In genomic region chr11:37882717-37883116, GRCm38 (mm10) we compare ENCODE assay signal across 28 mouse cellular contexts.
DNase-seq lines count a peak whose midpoint lies in the region; ATAC-seq lines count a peak whose summit lies in the region.
"Had no signal": no experiment of that assay in that cellular context is flagged by ENCODE, and none has a peak within 500 bp of the region (broad histone marks: within the 10 kb centered on the region; RNA-seq: fewer than 3 reads in every experiment).

No protein-coding gene starts in this region.

- no peaks in the 10 kb centered on the region for H3K9me3 ChIP-seq in kidney, embryonic 16.5 days (ENCODE audit: low read length)
- no peaks in the 10 kb centered on the region for H3K9me3 ChIP-seq in midbrain, embryonic 14.5 days (ENCODE audit: control insufficient read depth, low read length)
- H3K9me3 ChIP-seq: embryonic facial prominence, embryonic 10.5 days; embryonic facial prominence, embryonic 13.5 days; forebrain, embryonic 12.5 days; forebrain, embryonic 15.5 days; heart, embryonic 10.5 days; heart, embryonic 13.5 days had no signal

- H3K4me1 ChIP-seq in kidney, embryonic 16.5 days (ENCODE audit: insufficient read depth, low read length), result no peaks in the 10 kb centered on the region
- no peaks in the 10 kb centered on the region for H3K4me1 ChIP-seq in midbrain, embryonic 14.5 days (ENCODE audit: control insufficient read depth, insufficient read depth, low read length)
- H3K4me1 ChIP-seq: embryonic facial prominence, embryonic 10.5 days; embryonic facial prominence, embryonic 13.5 days; forebrain, embryonic 15.5 days; heart, embryonic 10.5 days; heart, embryonic 13.5 days had no signal

- ATAC-seq in kidney, embryonic 16.5 days (ENCODE audit: low FRiP score, low TSS enrichment), result peak; percentile 74; the same call in 1 of the 2 replicates
- no peak for ATAC-seq in midbrain, embryonic 14.5 days (ENCODE audit: low FRiP score, low TSS enrichment)
- ATAC-seq: CD4-positive, CD25-positive, alpha-beta regulatory T cell, adult 4 months; forebrain, embryonic 15.5 days had no signal

- H3K9ac ChIP-seq in kidney, embryonic 16.5 days (replicated peaks; ENCODE audit: low read length), result no peak overlapping the region
- H3K9ac ChIP-seq in midbrain, embryonic 14.5 days (replicated peaks; ENCODE audit: low read length), result no peak overlapping the region
- H3K9ac ChIP-seq: embryonic facial prominence, embryonic 13.5 days; forebrain, embryonic 12.5 days; forebrain, embryonic 15.5 days; heart, embryonic 13.5 days; hindbrain, embryonic 14.5 days had no signal

- H3K36me3 ChIP-seq in kidney, embryonic 16.5 days (ENCODE audit: insufficient read depth, low read length), result no peaks in the 10 kb centered on the region
- H3K36me3 ChIP-seq in midbrain, embryonic 14.5 days (ENCODE audit: control insufficient read depth, insufficient read depth, low read length), result no peaks in the 10 kb centered on the region
- H3K36me3 ChIP-seq: embryonic facial prominence, embryonic 10.5 days; embryonic facial prominence, embryonic 13.5 days; forebrain, embryonic 12.5 days; forebrain, embryonic 15.5 days; heart, embryonic 10.5 days; heart, embryonic 13.5 days had no signal

- DNase-seq in kidney, adult 8-10 months, result no peak
- peak; percentile 13 for DNase-seq in forelimb bud, embryonic 11.5 days (ENCODE audit: low read depth, low spot score)
- DNase-seq in hindlimb bud, embryonic 11.5 days (ENCODE audit: extremely low spot score, low read depth, low spot score), result peak; percentile 12
- peak; percentile 4 for DNase-seq in retina, embryonic 14.5 days (ENCODE audit: low spot score)
- no peak for DNase-seq in cerebellum, adult 11-12 months
- DNase-seq in midbrain, embryonic 14.5 days, result no peak
- DNase-seq: adrenal gland, adult 2 months; adrenal gland, postnatal 14 days; cerebellum, adult 11 months; cerebellum, adult 8-10 months; cerebellum, postnatal 10 days; cerebellum, postnatal 36 days; embryo, embryonic 11 days; gastrocnemius, postnatal 10 days; gastrocnemius, postnatal 36 days; heart, adult 2 months; heart, postnatal 14 days; heart, postnatal 4 days had no signal

- no peaks in the 10 kb centered on the region for H3K27me3 ChIP-seq in kidney, embryonic 16.5 days (ENCODE audit: insufficient read depth, low read length)
- H3K27me3 ChIP-seq in midbrain, embryonic 14.5 days (ENCODE audit: control insufficient read depth, insufficient read depth, low read length), result no peaks in the 10 kb centered on the region
- H3K27me3 ChIP-seq: embryonic facial prominence, embryonic 13.5 days; forebrain, embryonic 12.5 days; forebrain, embryonic 15.5 days; heart, embryonic 13.5 days had no signal

- WGBS in kidney, embryonic 16.5 days, result 30% methylated on average over 4 of the region's 4 CpGs
- WGBS in midbrain, embryonic 14.5 days, result 57% methylated on average over 4 of the region's 4 CpGs

- H3K27ac ChIP-seq in kidney, embryonic 16.5 days (ENCODE audit: low read length), result no peak overlapping the region
- H3K27ac ChIP-seq in midbrain, embryonic 14.5 days (replicated peaks; ENCODE audit: low read depth, low read length), result no peak overlapping the region
- H3K27ac ChIP-seq: embryonic facial prominence, embryonic 10.5 days; embryonic facial prominence, embryonic 13.5 days; forebrain, embryonic 12.5 days; forebrain, embryonic 15.5 days; heart, adult 2 months; heart, embryonic 10.5 days; heart, embryonic 13.5 days; hindbrain, embryonic 14.5 days had no signal

- H3K4me3 ChIP-seq in kidney, embryonic 16.5 days (ENCODE audit: low read length), result no peak overlapping the region
- no peak overlapping the region for H3K4me3 ChIP-seq in midbrain, embryonic 14.5 days (replicated peaks; ENCODE audit: low read depth, low read length)
- H3K4me3 ChIP-seq: embryonic facial prominence, embryonic 10.5 days; embryonic facial prominence, embryonic 13.5 days; erythroblast, embryonic 14.5 days; forebrain, embryonic 12.5 days; forebrain, embryonic 15.5 days; heart, adult 2 months; heart, embryonic 10.5 days; heart, embryonic 13.5 days had no signal

- no peak overlapping the region for H3K4me2 ChIP-seq in kidney, embryonic 16.5 days (replicated peaks; ENCODE audit: low read depth, low read length)
- H3K4me2 ChIP-seq in midbrain, embryonic 14.5 days (ENCODE audit: low read length), result no peak overlapping the region
- H3K4me2 ChIP-seq: embryonic facial prominence, embryonic 13.5 days; forebrain, embryonic 12.5 days; forebrain, embryonic 15.5 days; heart, embryonic 13.5 days; hindbrain, embryonic 14.5 days had no signal

Comparison
In these comparisons a context has a peak if more than half of its experiments do, and no peak if none do; other contexts are left out.
1. DNase-seq: peak in forelimb bud, embryonic 11.5 days (single experiment), hindlimb bud, embryonic 11.5 days (single experiment) and retina, embryonic 14.5 days (single experiment); none in kidney, adult 8-10 months (0 of 2), cerebellum, adult 11-12 months (single experiment) and midbrain, embryonic 14.5 days (single experiment).